Mouse (Mus musculus) heart, adult 2 months (tissue): ENCODE data around the gene Nr2f2.

Experiments
- CTCF ChIP-seq: fragments of 200-600 bp; IDR thresholded peaks from 2 replicates; pipeline ENCODE4 v1.8.1; 2022; ENCODE audit warnings: antibody characterized with exemption, mild to moderate bottlenecking, moderate library complexity
- EP300 ChIP-seq: fragments of 200-500 bp; IDR thresholded peaks from 2 replicates; pipeline ENCODE4 v1.6.1; 2011; ENCODE audit warnings: low read depth, low read length, control low read depth; ENCODE audit not compliant: insufficient read depth

GRCm38 (mm10) chr7:70352617-70353016 lies 13.9 kb downstream of the Nr2f2 start:
- TF ChIP-seq CTCF (no peak), EP300 (no peak)
